Mouse (Mus musculus) stomach, embryonic 14.5 days (tissue): ENCODE measurements around the gene Lin9. TPM values are rescaled to one million over a fixed set of nuclear protein-coding genes. Genes with fewer than 3 reads are reported as not detected.
"Not testable (repeated sequence)": the region's sequence is repeated elsewhere in the genome, so short reads cannot be mapped to it uniquely, and the experiment has no call there.

Experiments
- ATAC-seq: fragments of 200-750 bp; cut with Nextera tagmentation; 2 replicates; pipeline ENCODE4 v1.8.0; 2017; ENCODE audit warnings: low read depth, moderate TSS enrichment; ENCODE audit not compliant: insufficient number of reproducible peaks, insufficient read depth, low FRiP score
- H3K27ac ChIP-seq: fragments of 300-500 bp; sonication (generic); 2 replicates; pipeline ENCODE4 v1.5.1; 2014; ENCODE audit warnings: mild to moderate bottlenecking, low read length, moderate library complexity, mixed read lengths
- H3K27me3 ChIP-seq: fragments of 300-500 bp; sonication (generic); 2 replicates; pipeline ENCODE4 v1.6.1; 2014; ENCODE audit warnings: low read length, control low read depth, mixed read lengths; ENCODE audit not compliant: control insufficient read depth, insufficient read depth
- H3K36me3 ChIP-seq: fragments of 300-500 bp; sonication (generic); 2 replicates; pipeline ENCODE4 v1.6.1; 2014; ENCODE audit warnings: mild to moderate bottlenecking, control low read depth, low read length, moderate library complexity, mixed read lengths; ENCODE audit not compliant: control insufficient read depth, insufficient read depth
- H3K4me1 ChIP-seq: fragments of 300-500 bp; sonication (generic); 2 replicates; pipeline ENCODE4 v1.6.1; 2014; ENCODE audit warnings: low read length, control low read depth, mixed read lengths; ENCODE audit not compliant: control insufficient read depth, insufficient read depth
- H3K4me2 ChIP-seq: fragments of 300-500 bp; sonication (generic); replicated peaks from 2 replicates; pipeline ENCODE4 v1.6.1; 2014; ENCODE audit warnings: low read depth, low read length, control low read depth
- H3K4me3 ChIP-seq: fragments of 300-500 bp; sonication (generic); 2 replicates; pipeline ENCODE4 v1.5.1; 2014; ENCODE audit warnings: low read depth, low read length, control low read depth
- H3K9ac ChIP-seq: fragments of 300-500 bp; sonication (generic); replicated peaks from 2 replicates; pipeline ENCODE4 v1.6.1; 2014; ENCODE audit warnings: low read depth, mild to moderate bottlenecking, control low read depth, low read length, moderate library complexity, mixed read lengths
- H3K9me3 ChIP-seq: fragments of 300-500 bp; sonication (generic); 2 replicates; pipeline ENCODE4 v1.6.1; 2016; ENCODE audit warnings: low read depth, low read length, control low read depth; ENCODE audit not compliant: control insufficient read depth
- WGBS: fragments of 180-500 bp; shearing (Covaris S2); extraction: QIAGEN DNeasy Blood & Tissue Kit; methylation state at CpG from one replicate; pipeline ENCODE4 v1.1.7; 2014; 5-methylcytosine and 5-hydroxymethylcytosine counted together
- polyA plus RNA-seq: library from polyadenylated mRNA; unstranded; fragments of >200 nt; fragmentation: Nextera tagmentation; extraction: Ambion mirVana; gene quantifications from 2 replicates; pipeline ENCODE4 v1.2.1, GENCODE M21; 2014

The Lin9 gene
- polyA plus RNA-seq, 1 experiment from 2014 or later: 18.9 TPM

DNA sequence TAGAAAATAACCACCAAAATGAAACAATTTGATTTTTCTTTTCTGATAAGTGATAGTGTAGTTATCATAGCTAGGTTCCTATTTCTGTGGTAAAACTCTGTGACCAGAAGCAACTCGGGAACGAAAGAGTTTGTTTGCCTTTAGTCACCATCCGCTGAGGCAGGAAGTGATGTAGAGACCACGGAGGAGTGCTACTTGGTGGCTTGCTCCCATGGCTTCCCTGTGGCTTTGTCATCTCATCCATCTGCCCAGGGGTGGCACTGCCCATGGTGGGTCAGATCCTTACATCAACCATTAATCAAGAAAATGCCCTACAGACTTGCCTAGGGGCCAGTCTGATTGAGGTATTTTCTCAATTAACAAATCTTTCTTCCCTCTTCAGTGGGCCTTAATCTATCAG is 18.6 kb upstream of the Lin9 start:
- Histone ChIP-seq H3K27me3 (no peaks in the 10 kb centered on the region), H3K4me2 (no peak overlapping the region), H3K4me3 (no peak overlapping the region), H3K9ac (no peak overlapping the region), H3K9me3 (no peaks in the 10 kb centered on the region), H3K27ac (no peak overlapping the region), H3K4me1 (no peaks in the 10 kb centered on the region), H3K36me3 (no peaks in the 10 kb centered on the region)
- 89% methylated on average over 4 of the region's 4 CpGs for WGBS
- ATAC-seq: no peak

DNA sequence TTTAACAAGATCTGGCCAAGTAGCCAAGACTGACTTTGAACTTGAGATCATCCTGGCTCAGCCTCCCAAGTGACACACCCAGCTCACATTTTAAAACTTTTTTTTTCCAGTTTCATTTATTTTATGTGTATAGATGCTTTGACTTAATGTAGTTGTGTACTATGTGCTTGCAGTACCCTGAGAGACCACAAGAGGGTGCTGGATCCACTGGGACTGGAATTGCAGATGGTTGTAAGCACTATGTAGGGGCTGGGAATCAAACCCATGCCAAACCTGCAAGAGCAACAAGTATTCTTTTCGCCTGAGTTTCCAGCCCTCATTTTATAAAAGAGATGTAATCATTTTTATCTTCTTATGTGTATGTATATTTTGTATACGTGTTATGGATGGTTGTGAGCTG is 17.0 kb upstream of the Lin9 start:
- H3K9ac ChIP-seq: no peak overlapping the region
- H3K36me3 ChIP-seq: no peaks in the 10 kb centered on the region
- no peak overlapping the region for H3K27ac ChIP-seq
- H3K27me3 ChIP-seq: no peaks in the 10 kb centered on the region
- no peak overlapping the region for H3K4me2 ChIP-seq
- 85% methylated on average over 2 of the region's 2 CpGs for WGBS
- ATAC-seq: no peak
- H3K4me3 ChIP-seq: no peak overlapping the region
- H3K4me1 ChIP-seq: no peaks in the 10 kb centered on the region
- H3K9me3 ChIP-seq: no peaks in the 10 kb centered on the region

DNA sequence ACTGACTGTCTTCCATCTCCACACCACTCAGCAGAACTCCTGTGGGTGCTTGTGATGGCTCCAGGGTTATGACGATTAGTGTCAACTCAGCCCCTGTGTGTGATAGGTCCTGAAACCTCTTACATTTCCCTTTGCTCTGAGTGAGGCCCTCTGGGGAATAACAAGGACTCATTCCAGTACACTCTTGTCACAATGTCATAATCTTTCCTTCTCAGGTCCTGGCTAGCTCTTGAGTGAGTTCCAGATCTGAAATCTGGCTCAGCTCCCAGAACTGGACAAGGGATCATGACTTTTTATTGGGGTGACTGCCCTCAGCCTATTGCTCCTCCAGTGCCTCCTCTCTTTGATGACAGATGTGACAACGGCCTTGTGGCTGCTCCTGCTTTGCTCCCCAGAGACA is 14.8 kb upstream of the Lin9 start:
- H3K9ac ChIP-seq: no peak overlapping the region
- H3K4me3 ChIP-seq: no peak overlapping the region
- 67% methylated on average over 2 of the region's 2 CpGs for WGBS
- no peaks in the 10 kb centered on the region for H3K4me1 ChIP-seq
- no peak for ATAC-seq
- no peak overlapping the region for H3K27ac ChIP-seq
- no peaks in the 10 kb centered on the region for H3K9me3 ChIP-seq
- H3K36me3 ChIP-seq: no peaks in the 10 kb centered on the region
- H3K4me2 ChIP-seq: no peak overlapping the region
- H3K27me3 ChIP-seq: no peaks in the 10 kb centered on the region

DNA sequence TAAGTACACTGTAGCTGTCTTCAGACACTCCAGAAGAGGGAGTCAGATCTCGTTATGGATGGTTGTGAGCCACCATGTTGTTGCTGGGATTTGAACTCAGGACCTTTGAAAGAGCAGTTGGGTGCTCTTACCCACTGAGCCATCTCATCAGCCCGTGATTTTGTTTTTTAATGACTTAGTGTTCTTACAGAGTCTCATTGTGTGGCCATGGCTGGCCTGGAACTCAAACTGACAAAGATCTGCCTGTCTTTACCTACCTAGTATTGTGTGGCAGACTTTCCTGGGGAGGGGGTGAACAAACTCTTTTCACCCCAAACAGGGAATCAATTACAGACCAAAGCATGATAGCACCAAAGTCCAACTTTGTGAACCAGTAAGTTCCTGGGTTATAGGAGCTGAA is 3.2 kb upstream of the Lin9 start:
- peaks cover 14% of the 10 kb centered on the region for H3K4me1 ChIP-seq
- H3K27me3 ChIP-seq, ATAC-seq, H3K27ac ChIP-seq, H3K4me2 ChIP-seq, H3K9me3 ChIP-seq, H3K4me3 ChIP-seq, H3K9ac ChIP-seq, H3K36me3 ChIP-seq: not testable (repeated sequence)
- 85% methylated on average over 2 of the region's 2 CpGs for WGBS

DNA sequence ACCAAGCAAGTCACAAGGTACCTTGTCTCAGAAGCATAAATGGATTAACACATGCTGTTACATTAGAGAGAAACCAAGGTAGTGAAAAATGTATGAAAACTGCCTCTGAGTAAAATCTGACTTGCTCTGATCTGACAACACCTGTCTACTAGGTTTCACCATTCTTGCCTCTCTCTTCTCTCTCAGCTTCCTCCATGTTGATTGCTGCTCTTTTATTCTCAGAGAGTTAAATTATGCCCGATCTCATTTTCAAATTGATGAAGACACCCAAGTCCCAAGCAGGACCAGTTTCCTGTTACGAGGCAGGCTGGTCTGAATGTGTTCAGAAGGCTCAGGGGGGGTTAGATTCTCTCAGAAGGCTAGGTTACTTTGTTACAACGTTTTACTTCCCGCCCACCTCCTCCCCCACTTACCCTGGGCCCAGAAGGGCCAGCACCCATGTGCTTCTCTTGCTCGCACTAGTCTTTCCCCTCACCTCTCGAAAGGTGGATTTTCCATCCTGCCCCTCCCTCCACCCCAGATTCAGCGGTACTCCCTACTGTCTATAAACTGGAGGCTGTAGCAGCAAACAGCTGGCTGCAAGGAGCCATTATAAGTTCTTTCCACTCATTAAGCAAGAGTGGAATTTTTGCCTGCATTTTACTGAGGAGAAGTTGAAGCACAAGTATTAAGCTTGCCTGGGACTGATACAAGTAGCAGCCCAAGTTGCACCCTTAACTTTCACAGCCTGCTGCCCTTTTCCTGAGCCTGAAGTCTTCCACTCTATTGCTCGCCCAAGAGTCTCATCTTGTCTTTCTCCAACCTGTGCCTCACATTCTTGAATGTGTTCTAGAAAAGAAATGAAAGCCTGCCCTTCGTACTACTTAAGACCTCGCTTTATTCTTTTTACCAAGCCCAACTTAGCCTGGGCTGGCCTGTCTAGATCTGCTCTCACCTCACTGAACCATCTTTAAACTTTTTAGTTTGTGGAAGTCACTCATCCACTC is 1.2 kb upstream of the Lin9 start:
- Histone ChIP-seq H3K27ac (no peak overlapping the region), H3K9ac (peak overlapping the region; percentile 83; the same call in 1 of the 2 replicates), H3K4me2 (peak overlapping the region; percentile 81), H3K27me3 (no peaks in the 10 kb centered on the region), H3K9me3 (no peaks in the 10 kb centered on the region), H3K36me3 (no peaks in the 10 kb centered on the region), H3K4me3 (peak overlapping the region; percentile 98), H3K4me1 (peaks cover 14% of the 10 kb centered on the region)
- ATAC-seq: no peak
- 53% methylated on average over 10 of the region's 10 CpGs for whole genome bisulfite sequencing

DNA sequence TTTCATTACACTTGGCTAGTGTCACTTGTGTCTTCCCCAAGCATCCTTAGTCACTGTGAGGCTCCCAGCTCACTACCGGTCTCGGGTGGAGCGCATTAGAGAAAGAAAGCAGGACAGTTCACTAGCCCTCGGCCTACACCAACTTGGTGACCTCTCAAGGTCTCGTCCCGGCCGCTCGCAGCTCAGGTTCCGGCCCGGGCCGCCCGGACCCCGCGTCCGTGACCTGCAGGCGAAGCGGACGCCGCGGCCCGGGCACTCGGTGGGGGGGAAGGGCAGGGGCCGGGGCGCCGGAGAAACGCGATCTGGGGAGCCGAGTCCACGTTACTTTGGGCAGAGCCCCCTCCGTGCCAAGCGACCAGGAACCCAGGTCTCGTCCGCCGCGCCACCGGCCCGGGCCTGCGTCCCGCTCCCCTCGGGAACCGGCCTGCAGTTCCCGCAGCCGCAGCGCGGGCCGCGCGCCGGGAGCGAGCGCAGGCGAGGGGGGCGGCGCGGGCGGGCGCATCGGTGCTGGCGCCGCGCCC is 285 bp upstream of the Lin9 start:
- peak; percentile 15; the same call in 1 of the 2 replicates for ATAC-seq
- peaks cover 14% of the 10 kb centered on the region for H3K4me1 ChIP-seq

DNA sequence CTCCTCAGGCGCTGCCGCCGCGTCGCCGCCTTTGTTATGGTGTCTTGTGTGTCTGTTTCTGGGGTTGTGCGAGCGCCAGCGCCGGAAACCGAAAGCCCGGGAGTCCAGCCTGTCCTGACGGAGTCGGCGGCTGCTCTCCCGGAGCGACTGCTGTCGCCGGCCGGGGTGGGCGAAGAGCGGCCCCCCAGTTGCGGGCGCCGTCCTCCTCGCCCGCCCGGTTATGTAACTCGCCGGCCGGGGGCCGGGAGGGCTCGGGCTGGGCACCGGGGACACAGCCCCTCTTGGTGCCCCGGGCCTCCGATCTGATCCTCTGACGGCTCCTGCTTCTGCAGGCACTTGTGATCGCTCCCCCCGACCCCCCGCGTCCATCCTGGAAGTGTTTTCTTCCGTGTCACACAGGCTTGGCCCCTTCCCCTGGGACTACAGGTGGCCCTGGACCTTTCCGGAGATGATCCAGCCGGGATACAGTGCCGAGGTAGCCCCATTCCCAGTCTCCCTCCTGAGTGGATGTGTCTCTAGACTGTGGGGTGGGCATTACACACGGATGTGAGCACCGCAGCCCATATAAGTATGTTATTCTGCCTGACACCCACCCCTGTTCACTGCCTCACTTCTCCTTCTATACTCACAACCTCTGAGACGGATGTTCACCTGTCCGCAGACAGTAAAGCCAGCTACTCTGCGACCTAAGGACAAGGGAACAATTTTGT is 723 bp downstream of the Lin9 start:
- Histone ChIP-seq H3K27me3 (no peaks in the 10 kb centered on the region), H3K4me1 (peaks cover 14% of the 10 kb centered on the region), H3K4me2 (peak overlapping the region; percentile 81), H3K9me3 (no peaks in the 10 kb centered on the region), H3K36me3 (no peaks in the 10 kb centered on the region), H3K9ac (peak overlapping the region; percentile 83), H3K4me3 (peak overlapping the region; percentile 98), H3K27ac (peak overlapping the region; percentile 94)
- 3% methylated on average over 50 of the region's 50 CpGs for WGBS
- ATAC-seq: peak; percentile 57; the same call in 1 of the 2 replicates

More for the DNA sequence above, 285 bp upstream of the Lin9 start:
- no peaks in the 10 kb centered on the region for H3K27me3 ChIP-seq
- WGBS: under 1% methylated on average over 61 of the region's 61 CpGs
- H3K4me3 ChIP-seq: peak overlapping the region; percentile 98
- H3K36me3 ChIP-seq: no peaks in the 10 kb centered on the region
- peak overlapping the region; percentile 94 for H3K27ac ChIP-seq
- no peaks in the 10 kb centered on the region for H3K9me3 ChIP-seq
- H3K9ac ChIP-seq: peak overlapping the region; percentile 83
- peak overlapping the region; percentile 81 for H3K4me2 ChIP-seq

DNA sequence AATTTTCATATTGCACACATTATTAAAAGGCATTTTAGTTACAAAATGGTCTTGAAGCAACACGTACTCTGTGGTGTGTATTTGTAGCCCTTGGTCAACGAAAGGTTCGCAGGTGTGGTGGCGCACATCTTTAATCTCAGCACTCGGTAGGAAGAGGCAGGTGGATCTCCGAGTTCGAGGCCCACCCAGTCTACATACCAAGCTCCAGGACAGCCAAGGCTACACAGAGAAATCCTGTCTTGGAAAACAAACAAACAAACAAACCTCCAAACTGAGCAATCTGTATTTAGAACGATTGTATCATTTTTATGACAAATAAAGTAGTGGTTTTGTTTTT is 1.2 kb downstream of the Lin9 start:
- 82% methylated on average over 8 of the region's 8 CpGs for WGBS
- Histone ChIP-seq H3K27me3 (no peaks in the 10 kb centered on the region), H3K27ac (no peak overlapping the region), H3K4me3 (peak overlapping the region; percentile 98), H3K36me3 (no peaks in the 10 kb centered on the region), H3K9me3 (no peaks in the 10 kb centered on the region), H3K9ac (peak overlapping the region; percentile 83; the same call in 1 of the 2 replicates), H3K4me2 (peak overlapping the region; percentile 81), H3K4me1 (peaks cover 14% of the 10 kb centered on the region)
- no peak for ATAC-seq
